Mouse (Mus musculus) midbrain, embryonic 12.5 days (tissue): ENCODE measurements at regions not wholly inside any gene's neighbourhood (a gene's known extent, or its start where the extent isn't known, plus 50 kb on each side); places are given as distances from the start of the nearest gene placed in this dataset.

Source experiments
- ATAC-seq: fragments of 200-750 bp; cut with Nextera tagmentation; 2 replicates; pipeline ENCODE4 v1.8.0; 2017; ENCODE audit warnings: low read depth, moderate TSS enrichment, moderate library complexity; ENCODE audit not compliant: low FRiP score
- H3K27ac ChIP-seq: fragments of 300-500 bp; sonication (generic); replicated peaks from 2 replicates; pipeline ENCODE4 v1.5.1; 2016; ENCODE audit warnings: mild to moderate bottlenecking
- H3K27me3 ChIP-seq: fragments of 300-500 bp; sonication (generic); 2 replicates; pipeline ENCODE4 v1.6.1; 2016; ENCODE audit warnings: mild to moderate bottlenecking
- H3K36me3 ChIP-seq: fragments of 300-500 bp; sonication (generic); 2 replicates; pipeline ENCODE4 v1.6.1; 2016
- H3K4me1 ChIP-seq: fragments of 300-500 bp; sonication (generic); 2 replicates; pipeline ENCODE4 v1.6.1; 2016
- H3K4me2 ChIP-seq: fragments of 300-500 bp; sonication (generic); replicated peaks from 2 replicates; pipeline ENCODE4 v1.6.1; 2016; ENCODE audit warnings: mild to moderate bottlenecking, moderate library complexity
- H3K4me3 ChIP-seq: fragments of 300-500 bp; sonication (generic); 2 replicates; pipeline ENCODE4 v1.5.1; 2016; ENCODE audit warnings: mild to moderate bottlenecking
- H3K9ac ChIP-seq: fragments of 300-500 bp; sonication (generic); replicated peaks from 2 replicates; pipeline ENCODE4 v1.6.1; 2016; ENCODE audit warnings: mild to moderate bottlenecking, moderate library complexity
- H3K9me3 ChIP-seq: fragments of 300-500 bp; sonication (generic); 2 replicates; pipeline ENCODE4 v1.6.1; 2016; ENCODE audit warnings: mild to moderate bottlenecking
- WGBS: fragments of 180-500 bp; shearing (Covaris S2); methylation state at CpG from one replicate; pipeline ENCODE4 v1.1.7; 2016; 5-methylcytosine and 5-hydroxymethylcytosine counted together

- no peak overlapping the region for H3K4me2 ChIP-seq
- ATAC-seq = no peak
- H3K9me3 ChIP-seq = no peaks in the 10 kb centered on the region
- WGBS = 30% methylated on average over 3 of the region's 3 CpGs
- H3K36me3 ChIP-seq = no peaks in the 10 kb centered on the region
- no peak overlapping the region for H3K9ac ChIP-seq
- H3K4me1 ChIP-seq = peaks cover 10% of the 10 kb centered on the region
- no peaks in the 10 kb centered on the region for H3K27me3 ChIP-seq
- H3K4me3 ChIP-seq = no peak overlapping the region
- no peak overlapping the region for H3K27ac ChIP-seq
Measured at GRCm38 (mm10) chr12:26872466-26872865, 403.5 kb downstream of the Cmpk2 start.

- no peak for ATAC-seq
- H3K36me3 ChIP-seq = no peaks in the 10 kb centered on the region
Measured at GRCm38 (mm10) chr12:26867731-26868130, 398.7 kb downstream of the Cmpk2 start.

GRCm38 (mm10) chr12:26855091-26855516 is 386.1 kb downstream of the Cmpk2 start:
- no peak for ATAC-seq
- WGBS = 57% methylated on average over 1 of the region's 1 CpGs

More at GRCm38 (mm10) chr12:26867731-26868130, 398.7 kb downstream of the Cmpk2 start:
- Histone ChIP-seq H3K9ac (no peak overlapping the region), H3K27ac (no peak overlapping the region), H3K4me1 (no peaks in the 10 kb centered on the region), H3K4me3 (no peak overlapping the region), H3K9me3 (no peaks in the 10 kb centered on the region), H3K4me2 (no peak overlapping the region), H3K27me3 (no peaks in the 10 kb centered on the region)
- WGBS = 78% methylated on average over 6 of the region's 6 CpGs

GRCm38 (mm10) chr12:26844917-26845316 is 375.9 kb downstream of the Cmpk2 start:
- H3K4me1 ChIP-seq = no peaks in the 10 kb centered on the region
- no peaks in the 10 kb centered on the region for H3K9me3 ChIP-seq
- ATAC-seq = no peak
- 79% methylated on average over 12 of the region's 12 CpGs for WGBS
- H3K4me2 ChIP-seq = no peak overlapping the region
- H3K27me3 ChIP-seq = no peaks in the 10 kb centered on the region
- H3K27ac ChIP-seq = no peak overlapping the region
- no peak overlapping the region for H3K9ac ChIP-seq
- H3K36me3 ChIP-seq = no peaks in the 10 kb centered on the region
- no peak overlapping the region for H3K4me3 ChIP-seq

More at GRCm38 (mm10) chr12:26855091-26855516, 386.1 kb downstream of the Cmpk2 start:
- Histone ChIP-seq H3K4me2 (no peak overlapping the region), H3K9ac (no peak overlapping the region), H3K9me3 (peaks cover 7% of the 10 kb centered on the region; the same call in 1 of the 2 replicates), H3K4me3 (no peak overlapping the region), H3K27ac (no peak overlapping the region), H3K27me3 (no peaks in the 10 kb centered on the region), H3K36me3 (no peaks in the 10 kb centered on the region), H3K4me1 (no peaks in the 10 kb centered on the region)

- no peak overlapping the region for H3K27ac ChIP-seq
- no peak overlapping the region for H3K4me3 ChIP-seq
Measured at GRCm38 (mm10) chr12:26842696-26843095, 373.7 kb downstream of the Cmpk2 start.

GRCm38 (mm10) chr12:26821257-26821968 is 352.4 kb downstream of the Cmpk2 start:
- H3K36me3 ChIP-seq = no peaks in the 10 kb centered on the region
- 0 out of 2 replicates have a peak overlapping the region, but pooled peaks have one; percentile 7 for H3K4me2 ChIP-seq
- no peaks in the 10 kb centered on the region for H3K27me3 ChIP-seq
- H3K4me3 ChIP-seq = no peak overlapping the region
- no peaks in the 10 kb centered on the region for H3K9me3 ChIP-seq
- H3K4me1 ChIP-seq = peaks cover 19% of the 10 kb centered on the region
- 51% methylated on average over 3 of the region's 3 CpGs for WGBS
- peak overlapping the region; percentile 39 for H3K27ac ChIP-seq
- ATAC-seq = peak; percentile 72; the same call in 1 of the 2 replicates
- H3K9ac ChIP-seq = no peak overlapping the region

More at GRCm38 (mm10) chr12:26842696-26843095, 373.7 kb downstream of the Cmpk2 start:
- H3K9ac ChIP-seq = no peak overlapping the region
- H3K9me3 ChIP-seq = no peaks in the 10 kb centered on the region
- H3K27me3 ChIP-seq = no peaks in the 10 kb centered on the region
- 34% methylated on average over 5 of the region's 5 CpGs for WGBS
- no peaks in the 10 kb centered on the region for H3K4me1 ChIP-seq
- no peaks in the 10 kb centered on the region for H3K36me3 ChIP-seq
- ATAC-seq = no peak
- no peak overlapping the region for H3K4me2 ChIP-seq

- Histone ChIP-seq H3K27me3 (no peaks in the 10 kb centered on the region), H3K4me3 (no peak overlapping the region), H3K4me1 (peaks cover 19% of the 10 kb centered on the region), H3K36me3 (no peaks in the 10 kb centered on the region), H3K27ac (no peak overlapping the region), H3K4me2 (no peak overlapping the region), H3K9me3 (no peaks in the 10 kb centered on the region), H3K9ac (no peak overlapping the region)
- 95% methylated on average over 3 of the region's 3 CpGs for WGBS
- ATAC-seq = no peak
Measured at GRCm38 (mm10) chr12:26817866-26818265, 348.9 kb downstream of the Cmpk2 start.

GRCm38 (mm10) chr12:26815771-26816170 is 346.8 kb downstream of the Cmpk2 start:
- ATAC-seq = no peak
- H3K4me1 ChIP-seq = peaks cover 7% of the 10 kb centered on the region
- H3K4me2 ChIP-seq = no peak overlapping the region
- H3K9ac ChIP-seq = no peak overlapping the region
- H3K36me3 ChIP-seq = no peaks in the 10 kb centered on the region
- no peak overlapping the region for H3K27ac ChIP-seq
- no peaks in the 10 kb centered on the region for H3K9me3 ChIP-seq
- H3K4me3 ChIP-seq = no peak overlapping the region
- WGBS = 67% methylated on average over 8 of the region's 8 CpGs
- no peaks in the 10 kb centered on the region for H3K27me3 ChIP-seq

- Histone ChIP-seq H3K36me3 (no peaks in the 10 kb centered on the region), H3K9ac (no peak overlapping the region), H3K27ac (no peak overlapping the region), H3K9me3 (no peaks in the 10 kb centered on the region), H3K27me3 (no peaks in the 10 kb centered on the region), H3K4me3 (no peak overlapping the region), H3K4me1 (peaks cover 12% of the 10 kb centered on the region; the same call in 1 of the 2 replicates), H3K4me2 (no peak overlapping the region)
- WGBS = 81% methylated on average over 5 of the region's 5 CpGs
- no peak for ATAC-seq
Measured at GRCm38 (mm10) chr12:26810565-26811177, 341.7 kb downstream of the Cmpk2 start.

GRCm38 (mm10) chr12:26809670-26810069 is 340.7 kb downstream of the Cmpk2 start:
- H3K9ac ChIP-seq = no peak overlapping the region
- WGBS = 8% methylated on average over 4 of the region's 4 CpGs
- H3K27ac ChIP-seq = no peak overlapping the region
- peaks cover 12% of the 10 kb centered on the region; the same call in 1 of the 2 replicates for H3K4me1 ChIP-seq
- H3K27me3 ChIP-seq = no peaks in the 10 kb centered on the region
- H3K4me3 ChIP-seq = no peak overlapping the region
- no peak for ATAC-seq
- no peak overlapping the region for H3K4me2 ChIP-seq
- no peaks in the 10 kb centered on the region for H3K36me3 ChIP-seq
- H3K9me3 ChIP-seq = no peaks in the 10 kb centered on the region

GRCm38 (mm10) chr12:26802542-26802941 is 333.5 kb downstream of the Cmpk2 start:
- Histone ChIP-seq H3K4me3 (no peak overlapping the region), H3K27ac (no peak overlapping the region), H3K9me3 (no peaks in the 10 kb centered on the region), H3K4me1 (peaks cover 4% of the 10 kb centered on the region; the same call in 1 of the 2 replicates), H3K27me3 (no peaks in the 10 kb centered on the region), H3K36me3 (no peaks in the 10 kb centered on the region), H3K4me2 (no peak overlapping the region), H3K9ac (no peak overlapping the region)
- peak; percentile 80; the same call in 1 of the 2 replicates for ATAC-seq
- 61% methylated on average over 5 of the region's 5 CpGs for WGBS

GRCm38 (mm10) chr12:26799310-26799709 is 330.3 kb downstream of the Cmpk2 start:
- Histone ChIP-seq H3K9me3 (no peaks in the 10 kb centered on the region), H3K4me2 (no peak overlapping the region), H3K9ac (no peak overlapping the region), H3K36me3 (no peaks in the 10 kb centered on the region), H3K27ac (no peak overlapping the region), H3K4me1 (peaks cover 14% of the 10 kb centered on the region), H3K4me3 (no peak overlapping the region), H3K27me3 (no peaks in the 10 kb centered on the region)
- no peak for ATAC-seq
- WGBS = 76% methylated on average over 6 of the region's 6 CpGs
